Mouse (Mus musculus): ENCODE measurements at regions not wholly inside any gene's neighbourhood (a gene's known extent, or its start where the extent isn't known, plus 50 kb on each side); places are given as distances from the start of the nearest gene placed in this dataset.

- no peak for TF ChIP-seq CTCF (IDR thresholded peaks at IDR 0.05; ENCODE audit: control insufficient read depth, insufficient read depth, insufficient read length)
- TF ChIP-seq MYOG (IDR thresholded peaks at IDR 0.05; ENCODE audit: control insufficient read depth, extremely low read depth, insufficient read length), result no peak
- no peak for TF ChIP-seq CEBPB (IDR thresholded peaks at IDR 0.05; ENCODE audit: low read depth)
- TF ChIP-seq MYOD1 (IDR thresholded peaks at IDR 0.05; ENCODE audit: control insufficient read depth, insufficient read length, low read depth), result no peak
Measured at GRCm38 (mm10) chr15:67395114-67395513, 894.4 kb upstream of the Lrrc6 start.
